Mouse (Mus musculus) A20 (cell line): Measurements from ENCODE around the gene Max.

Source experiments
- DNase-seq: peaks from one replicate; pipeline ENCODE4 v3.0.0-alpha.2; 2011; ENCODE audit warnings: low read depth, low spot score

Max gene

GRCm38 (mm10) chr12:76923118-76923517 is 38.9 kb downstream of the Max start:
- no peak for DNase-seq

- DNase-seq = no peak
These were observed 41.0 kb downstream of the Max start for GRCm38 (mm10) chr12:76920990-76921389.

DNA sequence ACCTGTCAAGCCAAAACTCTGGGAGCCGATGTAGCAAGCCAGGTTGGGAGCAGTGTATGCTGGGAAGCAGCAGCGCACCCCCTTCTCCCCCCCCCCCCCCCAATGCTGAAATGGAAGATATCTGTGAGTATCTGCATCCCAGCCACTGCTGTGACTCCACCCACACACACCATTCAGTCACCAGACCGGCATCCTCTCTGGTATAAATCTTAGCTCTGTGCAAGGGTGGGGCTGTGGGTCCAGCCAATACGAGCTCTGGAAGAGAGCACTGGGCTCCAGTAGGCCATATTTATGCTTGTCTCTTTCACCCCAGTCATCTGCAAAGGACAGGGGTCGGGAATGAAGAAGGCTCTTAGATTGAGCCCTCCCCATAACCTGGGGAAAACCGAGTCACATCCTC is 41.6 kb downstream of the Max start:
- DNase-seq = no peak

DNA sequence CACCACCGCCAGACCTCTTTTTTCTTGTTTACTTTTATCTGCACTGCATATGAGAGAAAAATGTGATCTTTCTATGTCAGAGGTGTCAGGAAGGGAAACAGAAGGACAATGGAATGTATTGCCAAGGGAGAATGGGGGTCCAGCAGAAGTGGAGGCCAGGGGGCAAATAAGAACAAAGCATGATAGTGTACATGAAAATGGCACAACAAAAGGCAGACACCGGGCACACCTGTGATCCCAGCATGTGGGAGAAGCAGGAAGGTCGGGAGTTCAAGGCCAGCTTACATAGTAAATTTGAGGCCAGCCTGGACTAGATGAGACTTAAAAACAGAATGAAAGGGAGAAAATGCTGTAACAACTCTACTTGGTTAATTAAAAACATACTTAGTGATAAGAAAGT is 43.1 kb downstream of the Max start:
- no peak for DNase-seq

DNA sequence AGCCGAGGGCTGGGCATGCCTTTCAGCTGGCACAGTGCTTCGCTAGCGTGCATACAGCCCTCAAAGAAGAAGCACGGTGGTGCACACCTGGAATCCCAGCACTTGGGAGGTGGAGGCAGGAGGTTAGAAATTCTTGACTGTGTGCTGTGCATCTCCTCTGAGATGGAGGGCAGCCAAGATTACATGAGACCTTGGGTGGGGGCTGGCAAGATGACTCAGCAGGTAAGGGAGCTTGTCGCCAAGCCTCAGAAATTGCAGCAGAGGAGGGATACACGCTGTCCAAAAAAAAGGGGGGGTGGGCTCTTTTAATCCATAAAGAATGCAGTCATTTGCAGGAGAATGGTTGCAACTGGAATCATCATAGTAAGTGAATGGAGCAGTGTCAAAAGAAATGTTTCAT is 43.9 kb downstream of the Max start:
- no peak for DNase-seq

- no peak for DNase-seq
These were observed 45.8 kb downstream of the Max start for GRCm38 (mm10) chr12:76916163-76916562.

- DNase-seq = no peak
These were observed 49.8 kb downstream of the Max start for GRCm38 (mm10) chr12:76912193-76912592.

DNA sequence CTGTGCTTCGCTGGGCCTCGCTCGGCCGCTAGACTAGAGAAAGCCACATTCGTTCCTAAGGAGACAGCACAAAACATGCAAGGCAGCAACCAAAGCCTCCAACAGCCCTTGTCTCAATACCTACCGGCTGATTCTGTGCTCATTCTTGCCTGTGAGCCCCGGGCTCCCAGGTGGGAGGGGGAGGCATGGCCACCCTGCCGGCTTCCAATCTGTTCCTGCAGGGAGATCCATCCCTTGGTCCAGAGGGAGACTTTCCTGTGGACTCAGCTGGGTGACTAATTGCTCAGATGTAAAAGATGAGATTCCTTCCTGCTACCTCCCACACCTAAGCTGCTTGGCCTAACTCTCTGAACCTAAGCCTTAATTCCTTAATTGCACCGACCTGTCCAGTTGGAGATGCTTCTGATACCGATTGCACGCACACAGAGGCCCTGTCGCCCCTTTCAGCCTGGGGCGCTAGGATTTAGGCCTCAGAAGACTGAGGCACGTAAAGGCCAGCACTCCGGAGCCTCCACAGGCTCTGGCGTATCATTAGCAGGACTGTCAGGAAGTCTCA is 50.8 kb downstream of the Max start:
- DNase-seq = no peak

GRCm38 (mm10) chr12:76910258-76910940 is 51.6 kb downstream of the Max start:
- no peak for DNase-seq

GRCm38 (mm10) chr12:76909218-76909617 is 52.8 kb downstream of the Max start:
- no peak for DNase-seq

DNA sequence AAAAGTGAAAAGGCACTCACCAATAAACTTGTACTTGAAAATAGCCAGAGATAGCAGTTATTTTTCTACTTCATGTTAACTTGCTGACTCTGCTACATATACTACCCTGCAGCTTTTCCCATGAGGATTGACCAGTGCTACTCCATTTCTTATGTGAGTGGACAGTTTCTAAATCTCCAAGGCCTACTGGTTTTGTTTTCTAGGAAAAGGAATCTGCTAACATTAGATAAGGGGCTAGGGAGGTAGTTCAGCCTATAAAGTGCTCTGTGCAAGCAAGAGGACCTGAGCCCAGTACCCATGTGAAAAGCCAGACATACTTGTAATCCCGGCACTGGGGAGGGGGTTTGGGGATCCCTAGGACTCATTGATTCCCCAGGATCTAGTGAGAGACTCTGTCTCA is 55.7 kb downstream of the Max start:
- DNase-seq = no peak

DNA sequence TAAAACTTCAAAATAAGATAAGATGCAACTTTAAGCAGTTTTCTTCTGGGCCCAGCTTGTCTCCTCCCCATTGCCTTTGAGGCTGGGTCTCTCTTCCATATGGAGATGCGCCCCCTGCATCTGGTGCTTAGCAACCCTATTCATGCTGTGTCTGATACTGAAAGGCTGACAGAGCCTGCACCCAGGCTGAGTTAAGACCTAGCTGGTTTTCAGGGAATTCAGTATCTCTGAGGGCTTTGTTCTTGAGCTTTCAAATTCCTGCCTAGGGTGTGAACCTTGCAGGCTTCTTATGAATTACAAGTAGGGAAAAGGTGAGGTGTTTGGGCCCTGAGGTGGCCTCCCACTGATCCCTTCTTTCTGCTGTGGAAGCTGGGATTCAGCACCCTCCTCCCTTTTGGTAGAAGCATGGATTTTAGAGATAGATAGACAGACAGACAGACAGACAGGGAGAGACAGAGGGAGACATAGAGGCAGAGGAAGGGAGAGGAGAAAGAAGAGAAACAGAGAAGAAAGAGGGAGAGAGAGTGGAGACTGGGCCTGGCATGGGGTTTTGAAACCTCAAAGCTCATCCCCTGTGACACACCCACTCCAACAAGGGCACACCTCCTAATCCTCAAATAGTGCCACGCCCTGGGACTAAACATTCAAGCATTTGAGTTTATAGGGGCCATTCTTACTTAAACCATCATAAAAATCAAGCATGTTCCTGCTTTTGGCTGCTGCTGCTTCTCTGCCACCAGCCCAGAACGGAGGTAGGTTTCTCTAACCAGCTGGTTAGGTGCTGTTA is 60.3 kb downstream of the Max start:
- DNase-seq = no peak

- DNase-seq = no peak
These were observed 62.6 kb downstream of the Max start for GRCm38 (mm10) chr12:76899261-76899975.

DNA sequence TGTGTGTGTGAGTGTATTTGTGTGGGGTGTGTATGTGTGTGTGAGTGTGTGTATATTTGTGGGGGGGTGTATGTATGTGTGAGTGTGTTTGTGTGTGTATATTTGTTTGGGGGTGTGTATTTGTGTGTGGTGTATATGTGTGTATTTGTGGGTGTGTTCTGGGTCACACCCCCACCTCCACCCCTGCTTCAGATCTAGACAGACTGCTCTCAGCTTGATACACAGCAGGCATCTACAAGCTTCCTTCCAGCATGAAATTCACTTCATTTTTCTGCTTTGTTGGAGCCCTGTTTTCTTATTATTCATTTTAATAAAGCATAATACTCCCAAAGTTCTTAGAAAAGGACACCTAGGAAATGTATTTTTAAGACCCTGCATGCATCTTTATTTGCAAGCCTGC is 63.9 kb downstream of the Max start:
- no peak for DNase-seq

GRCm38 (mm10) chr12:76897006-76897405 is 65.0 kb downstream of the Max start:
- no peak for DNase-seq

GRCm38 (mm10) chr12:76896566-76896965 is 65.4 kb downstream of the Max start:
- DNase-seq = no peak

- DNase-seq = no peak
These were observed 66.2 kb downstream of the Max start for GRCm38 (mm10) chr12:76895777-76896176.

- DNase-seq = no peak
These were observed 67.0 kb downstream of the Max start for GRCm38 (mm10) chr12:76894792-76895559.

GRCm38 (mm10) chr12:76892910-76893695 is 68.9 kb downstream of the Max start:
- DNase-seq = no peak

- no peak for DNase-seq
These were observed 70.8 kb downstream of the Max start for GRCm38 (mm10) chr12:76891160-76891559.
